Mouse (Mus musculus) ES-Bruce4 (cell line): ENCODE results near the gene Gss. TPM values are rescaled to one million over a fixed set of nuclear protein-coding genes. Genes with fewer than 3 reads are reported as not detected.

ENCODE experiments used
- H3K27ac ChIP-seq: 2 replicates; pipeline ENCODE4 v1.5.1; 2012; ENCODE audit warnings: low read length, inconsistent platforms; ENCODE audit not compliant: insufficient read depth
- H3K27me3 ChIP-seq: 2 replicates; pipeline ENCODE4 v1.6.1; 2012; ENCODE audit warnings: mild to moderate bottlenecking, low read length, inconsistent platforms; ENCODE audit not compliant: control insufficient read depth, poor library complexity, insufficient read depth, severe bottlenecking
- H3K36me3 ChIP-seq: 2 replicates; pipeline ENCODE4 v1.6.1; 2012; ENCODE audit warnings: inconsistent platforms, mild to moderate bottlenecking, low read length, moderate library complexity; ENCODE audit not compliant: control insufficient read depth, poor library complexity, insufficient read depth, severe bottlenecking
- H3K4me1 ChIP-seq: one replicate; pipeline ENCODE4 v1.8.1; 2011; ENCODE audit warnings: low read length; ENCODE audit not compliant: control insufficient read depth, insufficient read depth
- H3K4me3 ChIP-seq: 2 replicates; pipeline ENCODE4 v1.5.1; 2011; ENCODE audit warnings: low read depth, mild to moderate bottlenecking, low read length
- H3K9ac ChIP-seq: 2 replicates; pipeline ENCODE4 v1.6.1; 2012; ENCODE audit warnings: low read depth, mild to moderate bottlenecking, inconsistent platforms; ENCODE audit not compliant: poor library complexity, severe bottlenecking
- H3K9me3 ChIP-seq: replicated peaks from 2 replicates; pipeline ENCODE4 v1.6.1; 2012; ENCODE audit warnings: mild to moderate bottlenecking, low read length, inconsistent platforms; ENCODE audit not compliant: control insufficient read depth, poor library complexity, insufficient read depth, severe bottlenecking
- CTCF ChIP-seq: IDR thresholded peaks from one replicate; pipeline ENCODE4 v1.8.1; 2011; ENCODE audit warnings: low read depth, low read length
- EP300 ChIP-seq: IDR thresholded peaks from 2 replicates; pipeline ENCODE4 v1.6.1; 2011; ENCODE audit warnings: low read depth, low read length; ENCODE audit not compliant: insufficient read depth
- POLR2A ChIP-seq: IDR thresholded peaks from one replicate; pipeline ENCODE4 v1.8.1; 2011; ENCODE audit warnings: low read length; ENCODE audit not compliant: insufficient read depth
- polyA plus RNA-seq: library from polyadenylated mRNA; stranded (reverse); fragments of >200 nt; gene quantifications from 2 replicates; pipeline ENCODE4 v1.2.4, GENCODE M21; 2011; ENCODE audit warnings: low read depth; ENCODE audit not compliant: missing spikeins, insufficient read depth, insufficient read length

Gss gene
- 13.4 and 14.8 TPM in 2 replicates for polyA plus RNA-seq

DNA sequence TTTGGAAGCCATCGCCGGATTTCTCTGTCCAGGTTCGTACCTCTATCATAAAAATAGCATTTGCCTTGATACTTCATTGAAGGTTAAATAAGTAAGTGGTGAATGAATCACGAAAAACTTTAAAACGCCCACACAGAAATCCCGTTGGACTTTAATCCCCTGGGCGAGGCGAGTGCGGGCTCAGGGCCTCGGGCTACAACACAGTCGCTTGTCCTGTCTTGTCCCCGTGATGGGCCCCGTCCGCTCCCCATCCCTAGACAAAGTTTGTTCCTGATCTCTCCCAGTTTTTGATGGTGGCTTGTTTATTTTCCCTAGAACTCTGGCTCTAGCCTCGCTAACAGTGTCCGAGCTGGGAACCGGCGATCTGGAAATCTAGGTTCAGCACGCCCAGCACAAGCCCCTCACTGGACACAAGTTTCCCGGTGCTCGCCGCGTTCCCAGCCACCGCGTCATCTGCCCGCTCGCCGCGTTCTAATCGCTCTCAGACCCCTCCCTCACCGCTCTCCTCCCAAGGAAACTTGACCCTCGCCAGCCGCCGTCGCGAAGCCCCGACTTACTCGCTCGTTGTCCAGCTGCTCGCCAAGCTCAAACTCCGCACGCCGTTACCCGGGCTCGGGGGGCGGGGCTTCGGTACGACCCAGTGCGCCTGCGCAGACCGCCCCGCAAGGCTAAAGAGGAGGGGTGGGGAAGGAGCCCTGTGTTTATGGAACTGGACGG, at the start of gene Gss:
Gss (minus strand) TSS at position 674 of the 717 bp plus-strand sequence.
- Histone ChIP-seq H3K27me3 (no peaks in the 10 kb centered on the region), H3K4me3 (peak within 1 kb of the TSS; percentile 84), H3K36me3 (no peaks in the 10 kb centered on the region), H3K9me3 (no peaks in the 10 kb centered on the region), H3K4me1 (peaks cover 2% of the 10 kb centered on the region), H3K9ac (peak within 1 kb of the TSS; percentile 80), H3K27ac (peak within 1 kb of the TSS; percentile 33; the same call in 1 of the 2 replicates)
- TF ChIP-seq EP300 (peak; percentile 49; the same call in 1 of the 2 replicates), CTCF (no peak)

DNA sequence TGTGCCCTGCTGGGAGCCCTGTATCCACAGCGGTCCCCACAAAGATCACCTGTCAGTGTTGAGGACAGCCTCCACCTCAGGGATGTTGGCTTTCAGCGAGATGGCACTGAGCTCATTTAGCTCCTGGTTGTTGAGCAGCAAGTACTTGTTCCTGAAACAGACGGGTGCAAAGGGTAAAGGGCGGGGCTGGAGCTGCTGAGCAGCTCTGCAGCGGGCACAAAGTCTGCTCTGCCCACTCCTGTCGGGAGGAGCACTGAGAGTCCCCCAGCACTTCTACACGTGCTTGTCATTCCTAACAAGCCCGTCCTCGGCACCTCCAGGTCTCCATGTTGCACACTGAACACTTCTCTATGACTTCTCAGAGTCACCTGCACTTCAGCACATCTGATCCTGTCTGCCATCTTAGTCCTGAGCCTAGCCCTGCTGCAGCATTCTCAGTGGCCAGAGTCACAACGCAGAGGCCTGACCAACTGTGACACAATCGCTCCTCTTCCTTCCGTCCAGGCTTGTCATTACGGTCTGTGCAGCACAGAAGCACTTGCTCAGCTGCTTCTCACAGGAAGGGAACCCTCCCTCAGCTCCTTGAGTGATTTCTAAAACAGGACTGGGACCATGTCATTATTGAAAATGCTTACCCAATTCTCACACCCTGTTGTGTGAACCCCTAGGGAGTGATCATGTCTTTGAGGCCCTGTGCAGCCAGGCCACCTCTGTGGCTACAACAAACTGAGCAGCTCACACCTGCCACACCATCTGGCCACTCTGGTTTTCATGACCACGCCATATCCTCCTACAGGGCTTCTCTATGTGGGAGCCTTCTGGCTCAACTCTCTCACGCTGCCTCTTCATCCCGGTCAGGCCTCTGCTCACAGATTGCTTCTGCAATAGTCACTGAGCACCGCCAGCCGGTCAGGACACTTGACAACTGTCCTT, 49.2 kb upstream of the Gss start:
- H3K27ac ChIP-seq: no peak overlapping the region
- H3K9me3 ChIP-seq: no peaks in the 10 kb centered on the region
- no peaks in the 10 kb centered on the region for H3K36me3 ChIP-seq
- no peaks in the 10 kb centered on the region for H3K4me1 ChIP-seq
- no peak overlapping the region for H3K9ac ChIP-seq
- H3K27me3 ChIP-seq: no peaks in the 10 kb centered on the region
- TF ChIP-seq CTCF (no peak), POLR2A (no peak), EP300 (no peak)
- no peak overlapping the region for H3K4me3 ChIP-seq

DNA sequence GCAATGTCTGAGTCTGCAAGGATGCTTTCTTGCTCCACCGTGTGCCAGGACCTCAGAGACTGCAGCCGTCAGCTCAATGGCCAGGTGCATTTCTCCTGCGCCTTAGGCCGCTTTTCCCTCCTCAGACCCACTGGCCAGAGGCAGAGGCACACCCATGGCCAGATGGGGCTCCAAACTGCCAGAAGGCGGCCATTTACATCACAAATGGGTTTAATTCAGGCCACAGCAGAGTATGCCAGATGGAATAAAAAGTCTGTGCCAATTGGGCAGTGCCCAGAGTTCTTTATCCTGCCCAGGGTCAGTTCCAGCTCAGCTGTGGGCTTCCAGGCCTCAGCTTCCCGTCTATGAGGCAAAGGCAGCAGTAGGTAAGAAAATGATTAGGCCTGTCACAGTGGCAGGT, 48.0 kb upstream of the Gss start:
- Histone ChIP-seq H3K27ac (no peak overlapping the region), H3K27me3 (no peaks in the 10 kb centered on the region), H3K9ac (no peak overlapping the region), H3K36me3 (no peaks in the 10 kb centered on the region), H3K4me3 (no peak overlapping the region), H3K4me1 (no peaks in the 10 kb centered on the region), H3K9me3 (no peaks in the 10 kb centered on the region)
- TF ChIP-seq EP300 (peak; percentile 69; the same call in 1 of the 2 replicates), POLR2A (no peak), CTCF (no peak)

DNA sequence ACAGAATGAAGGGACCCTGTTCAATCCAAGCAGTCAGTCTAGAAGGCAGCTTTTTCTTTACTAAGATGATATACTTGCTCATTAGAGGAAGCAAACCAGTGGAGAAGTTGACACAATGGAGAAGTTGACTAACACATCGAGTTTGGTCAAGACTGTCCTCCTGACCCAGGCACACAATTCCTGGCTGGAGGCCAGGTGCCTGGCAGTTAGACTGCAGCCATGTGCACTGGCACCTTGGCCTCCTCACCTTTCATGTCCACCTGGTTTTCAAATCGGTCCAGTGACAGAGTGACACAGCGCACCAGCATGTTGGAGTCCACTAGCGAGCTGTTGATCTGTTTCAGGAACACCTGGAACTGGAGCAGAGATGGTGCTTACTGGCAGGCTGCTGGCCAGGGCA, 44.8 kb upstream of the Gss start:
- TF ChIP-seq POLR2A: no peak
- no peak for TF ChIP-seq CTCF
- TF ChIP-seq EP300: no peak
- Histone ChIP-seq H3K4me3 (no peak overlapping the region), H3K9ac (no peak overlapping the region), H3K27me3 (no peaks in the 10 kb centered on the region), H3K36me3 (no peaks in the 10 kb centered on the region), H3K27ac (no peak overlapping the region), H3K4me1 (no peaks in the 10 kb centered on the region), H3K9me3 (no peaks in the 10 kb centered on the region)

DNA sequence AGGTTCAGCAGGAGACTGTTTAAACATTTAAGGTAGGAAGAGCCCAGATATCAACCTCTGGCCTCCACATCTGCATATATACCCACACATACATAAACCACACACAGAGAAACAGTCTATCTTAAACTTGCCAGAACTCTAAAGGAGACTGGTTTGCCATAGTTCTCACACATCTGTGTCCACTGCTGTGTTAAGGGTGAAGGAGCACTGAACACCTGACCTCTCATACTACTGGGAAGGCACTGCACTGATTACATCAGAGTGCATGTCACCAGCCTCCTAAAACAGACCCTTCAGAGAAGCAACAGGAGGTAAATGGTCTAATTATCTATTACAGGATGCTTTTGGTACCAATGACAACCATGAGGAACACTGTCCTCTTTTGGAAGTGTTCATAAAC, 44.3 kb upstream of the Gss start:
- Histone ChIP-seq H3K27ac (no peak overlapping the region), H3K4me1 (no peaks in the 10 kb centered on the region), H3K27me3 (no peaks in the 10 kb centered on the region), H3K9ac (no peak overlapping the region), H3K9me3 (no peaks in the 10 kb centered on the region), H3K36me3 (no peaks in the 10 kb centered on the region), H3K4me3 (no peak overlapping the region)
- no peak for TF ChIP-seq EP300
- no peak for TF ChIP-seq POLR2A
- TF ChIP-seq CTCF: no peak

DNA sequence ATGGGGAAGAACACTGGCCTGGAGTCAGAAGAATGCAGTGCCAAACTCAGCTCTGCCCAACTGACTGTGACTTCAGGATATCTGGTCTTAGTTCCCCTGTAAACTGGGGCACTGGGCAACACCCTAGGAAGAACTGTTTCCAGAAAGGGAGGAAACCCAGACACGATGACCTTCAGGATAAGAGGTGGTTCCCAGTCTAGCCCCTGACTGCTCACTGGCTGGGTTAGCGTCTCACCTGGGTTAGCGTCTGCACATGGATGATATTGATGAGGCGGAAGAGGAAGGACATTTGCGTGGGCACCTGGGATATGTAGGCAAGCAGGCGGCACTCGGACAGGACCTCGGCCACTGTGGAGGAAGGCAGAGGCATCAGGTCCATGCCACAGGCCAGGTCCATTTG, 43.4 kb upstream of the Gss start:
- Histone ChIP-seq H3K9me3 (no peaks in the 10 kb centered on the region), H3K27me3 (no peaks in the 10 kb centered on the region), H3K4me3 (no peak overlapping the region), H3K36me3 (no peaks in the 10 kb centered on the region), H3K4me1 (no peaks in the 10 kb centered on the region), H3K27ac (no peak overlapping the region), H3K9ac (no peak overlapping the region)
- TF ChIP-seq CTCF: no peak
- no peak for TF ChIP-seq EP300
